Mouse (Mus musculus) brain, embryonic 14.5 days (tissue): ENCODE measurements around the gene Tbc1d1.

Experiments
- CTCF ChIP-seq: fragments of 200-500 bp; IDR thresholded peaks from 2 replicates; pipeline ENCODE4 v1.5.1; 2012; ENCODE audit warnings: inconsistent platforms, mild to moderate bottlenecking, moderate library complexity, borderline replicate concordance; ENCODE audit not compliant: insufficient read depth, insufficient read length; ENCODE audit errors: extremely low read depth
- POLR2A ChIP-seq: fragments of 200-500 bp; IDR thresholded peaks from 2 replicates; pipeline ENCODE4 v1.6.1; 2012; ENCODE audit warnings: mild to moderate bottlenecking, inconsistent platforms, borderline replicate concordance; ENCODE audit not compliant: poor library complexity, insufficient read depth, insufficient read length, severe bottlenecking; ENCODE audit errors: extremely low read depth

- TF ChIP-seq CTCF = no peak
- TF ChIP-seq POLR2A = no peak
Measured at GRCm38 (mm10) chr5:64279668-64280067, 123.6 kb downstream of the Tbc1d1 start.
